Mouse (Mus musculus) cortical plate, adult 2 months (tissue): ENCODE measurements around the gene Gm9999.

Source experiments
- CTCF ChIP-seq: fragments of 200-500 bp; IDR thresholded peaks from 2 replicates; pipeline ENCODE4 v1.5.1; 2011; ENCODE audit warnings: mild to moderate bottlenecking, control low read depth, low read length; ENCODE audit not compliant: insufficient read depth; ENCODE audit errors: extremely low read depth
- POLR2A ChIP-seq: fragments of 200-500 bp; IDR thresholded peaks from 2 replicates; pipeline ENCODE4 v1.6.1; 2011; ENCODE audit warnings: mild to moderate bottlenecking, low read length, control low read depth; ENCODE audit not compliant: insufficient read depth; ENCODE audit errors: extremely low read depth

- TF ChIP-seq CTCF (no peak), POLR2A (no peak)
Observed at GRCm38 (mm10) chr7:47017146-47017545, 33.8 kb downstream of the Gm9999 start.
